12 mouse cellular contexts compared by ENCODE assay signal in genomic region chr13:80827037-80827471, GRCm38 (mm10). TPM values are rescaled to one million over a fixed set of nuclear protein-coding genes. Genes with fewer than 3 reads are reported as not detected.
DNase-seq lines count a peak whose midpoint lies in the region; ATAC-seq and TF ChIP-seq lines count a peak whose summit lies in the region.
"Had no signal": no experiment of that assay in that cellular context is flagged by ENCODE, and none has a peak within 500 bp of the region (broad histone marks: within the 10 kb centered on the region; RNA-seq: fewer than 3 reads in every experiment).

No protein-coding gene starts in this region.

- H3K9ac ChIP-seq in lung, embryonic 15.5 days, result no peak overlapping the region
- no peak overlapping the region for H3K9ac ChIP-seq in intestine, postnatal 0 days (ENCODE audit: low read depth, low read length)
- H3K9ac ChIP-seq: liver, embryonic 14.5 days had no signal

- no peak for TF ChIP-seq CTCF in intestine, postnatal 0 days (IDR thresholded peaks at IDR 0.05; ENCODE audit: low read depth)

- no peak overlapping the region for H3K4me2 ChIP-seq in lung, embryonic 15.5 days
- H3K4me2 ChIP-seq in intestine, postnatal 0 days (replicated peaks; ENCODE audit: low read depth), result no peak overlapping the region

- no peak overlapping the region for H3K27ac ChIP-seq in lung, embryonic 15.5 days
- no peak overlapping the region for H3K27ac ChIP-seq in intestine, postnatal 0 days (ENCODE audit: low read depth, low read length)
- H3K27ac ChIP-seq: liver, embryonic 14.5 days had no signal

- H3K36me3 ChIP-seq in lung, embryonic 15.5 days, result no peaks in the 10 kb centered on the region
- no peaks in the 10 kb centered on the region for H3K36me3 ChIP-seq in intestine, postnatal 0 days (ENCODE audit: control insufficient read depth, insufficient read depth)

- peak; percentile 92 for ATAC-seq in lung, embryonic 15.5 days (ENCODE audit: borderline replicate concordance, extremely low read depth, low FRiP score, low TSS enrichment)
- ATAC-seq in intestine, postnatal 0 days, result no peak

- H3K4me3 ChIP-seq in lung, embryonic 15.5 days, result no peak overlapping the region
- H3K4me3 ChIP-seq in intestine, postnatal 0 days (ENCODE audit: low read depth, low read length), result no peak overlapping the region

- H3K4me1 ChIP-seq in lung, embryonic 15.5 days, result 0 out of 2 replicates have a peak, but pooled peaks cover 3% of the 10 kb centered on the region
- no peaks in the 10 kb centered on the region for H3K4me1 ChIP-seq in intestine, postnatal 0 days (replicated peaks; ENCODE audit: control insufficient read depth, insufficient read depth, low read length)

- H3K27me3 ChIP-seq in lung, embryonic 15.5 days, result no peaks in the 10 kb centered on the region
- H3K27me3 ChIP-seq in intestine, postnatal 0 days (replicated peaks; ENCODE audit: control insufficient read depth, insufficient read depth, low read length), result no peaks in the 10 kb centered on the region

- DNase-seq in lung, postnatal 14 days, result no peak
- DNase-seq in frontal cortex, adult 2 months (ENCODE audit: extremely low spot score in 1 of 2, low spot score in 1 of 2), result peak; percentile 49 to 58
- DNase-seq in layer of hippocampus, postnatal 36 days, result peak; percentile 6 to 15
- peak; percentile 35 for DNase-seq in right cerebral cortex, postnatal 14 days
- DNase-seq in ovary, adult 18-20 months (ENCODE audit: low spot score), result no peak
- DNase-seq: adrenal gland, postnatal 25 days; kidney, postnatal 14 days; spleen, adult 18-20 months; thymus, postnatal 25 days had no signal

- H3K9me3 ChIP-seq in lung, embryonic 15.5 days, result no peaks in the 10 kb centered on the region
- H3K9me3 ChIP-seq in intestine, postnatal 0 days (ENCODE audit: control insufficient read depth), result no peaks in the 10 kb centered on the region

RNA-seq across cellular contexts. Expression of gene Arrdc3, which starts 56.1 kb away (rescaled TPM):
- polyA plus RNA-seq in lung, embryonic 15.5 days (2015; fragmentation: Nextera tagmentation; extraction: Ambion mirVana), result 56.0 and 63.1 TPM in 2 replicates
- 29.4 and 31.8 TPM in 2 replicates for polyA plus RNA-seq in frontal cortex, adult 2 months (2012; rRNA removed)
- total RNA-seq in layer of hippocampus, postnatal 36 days (2021), result 10 to 100 TPM; 42.8 to 46.5 TPM
- 21.5 and 22.0 TPM in 2 replicates for polyA plus RNA-seq in intestine, postnatal 0 days (2015; fragmentation: Nextera tagmentation; extraction: Ambion mirVana)

Comparison
In these comparisons a context has a peak if more than half of its experiments do, and no peak if none do; other contexts are left out.
1. DNase-seq: peak in frontal cortex, adult 2 months (2 of 2), layer of hippocampus, postnatal 36 days (2 of 2) and right cerebral cortex, postnatal 14 days (single experiment); none in lung, postnatal 14 days (single experiment) and ovary, adult 18-20 months (single experiment).